Mouse (Mus musculus) forebrain, embryonic 10.5 days (tissue): Measurements from ENCODE around the gene Phtf2. TPM values are rescaled to one million over a fixed set of nuclear protein-coding genes. Genes with fewer than 3 reads are reported as not detected.
A peak's percentile ranks its signal among the peaks of the same experiment; 100 is the strongest.

Experiments
- DNase-seq: peaks from one replicate; pipeline ENCODE4 v3.0.0-alpha.2; 2017; ENCODE audit warnings: low spot score; ENCODE audit errors: extremely low spot score
- H3K27ac ChIP-seq: fragments of 300-500 bp; sonication (generic); 2 replicates; pipeline ENCODE4 v1.5.1; 2016; ENCODE audit warnings: mild to moderate bottlenecking
- H3K27me3 ChIP-seq: fragments of 300-500 bp; sonication (generic); 2 replicates; pipeline ENCODE4 v1.6.1; 2016; ENCODE audit warnings: mild to moderate bottlenecking; ENCODE audit not compliant: poor library complexity, severe bottlenecking
- H3K36me3 ChIP-seq: fragments of 300-500 bp; sonication (generic); replicated peaks from 2 replicates; pipeline ENCODE4 v1.6.1; 2016; ENCODE audit warnings: mild to moderate bottlenecking, moderate library complexity
- H3K4me1 ChIP-seq: fragments of 300-500 bp; sonication (generic); 2 replicates; pipeline ENCODE4 v1.6.1; 2016
- H3K4me3 ChIP-seq: fragments of 300-500 bp; sonication (generic); 2 replicates; pipeline ENCODE4 v1.5.1; 2016; ENCODE audit warnings: mild to moderate bottlenecking, moderate library complexity
- H3K9me3 ChIP-seq: fragments of 300-500 bp; sonication (generic); 2 replicates; pipeline ENCODE4 v1.6.1; 2016; ENCODE audit warnings: mild to moderate bottlenecking, moderate library complexity
- WGBS: fragments of 180-500 bp; shearing (Covaris S2); methylation state at CpG from one replicate; pipeline ENCODE4 v1.1.7; 2016; 5-methylcytosine and 5-hydroxymethylcytosine counted together
- polyA plus RNA-seq: library from polyadenylated mRNA; unstranded; fragments of >200 nt; fragmentation: Nextera tagmentation; extraction: Ambion mirVana; gene quantifications from 2 replicates; pipeline ENCODE4 v1.2.1, GENCODE M21; 2016

Gene Phtf2
- polyA plus RNA-seq, 1 experiment from 2014 or later: 21.2 TPM

DNA sequence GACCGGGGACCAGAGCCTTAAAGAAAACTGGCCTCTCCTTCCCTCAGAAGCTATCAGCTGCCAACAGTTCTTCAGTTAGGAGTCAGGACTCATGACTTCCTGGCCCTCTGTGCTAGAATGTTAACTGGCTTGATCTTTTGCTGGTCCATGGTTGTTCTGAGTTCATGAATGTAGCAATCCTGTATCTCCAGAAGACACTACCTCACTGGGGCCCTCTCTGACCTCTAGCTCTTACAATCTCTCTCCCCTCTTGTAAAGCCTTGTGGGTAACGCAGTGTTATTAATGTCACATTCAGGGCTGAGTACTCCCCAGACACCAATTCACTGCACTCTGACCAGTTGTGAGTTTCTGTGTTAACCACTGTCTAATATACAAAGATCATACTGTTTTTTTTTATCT is 22.7 kb upstream of the Phtf2 start:
- no peaks in the 10 kb centered on the region for H3K9me3 ChIP-seq
- H3K4me1 ChIP-seq: no peaks in the 10 kb centered on the region
- 86% methylated on average over 2 of the region's 2 CpGs for WGBS
- no peaks in the 10 kb centered on the region for H3K27me3 ChIP-seq
- no peak for DNase-seq
- H3K27ac ChIP-seq: no peak overlapping the region
- no peak overlapping the region for H3K4me3 ChIP-seq
- peaks cover 63% of the 10 kb centered on the region for H3K36me3 ChIP-seq

DNA sequence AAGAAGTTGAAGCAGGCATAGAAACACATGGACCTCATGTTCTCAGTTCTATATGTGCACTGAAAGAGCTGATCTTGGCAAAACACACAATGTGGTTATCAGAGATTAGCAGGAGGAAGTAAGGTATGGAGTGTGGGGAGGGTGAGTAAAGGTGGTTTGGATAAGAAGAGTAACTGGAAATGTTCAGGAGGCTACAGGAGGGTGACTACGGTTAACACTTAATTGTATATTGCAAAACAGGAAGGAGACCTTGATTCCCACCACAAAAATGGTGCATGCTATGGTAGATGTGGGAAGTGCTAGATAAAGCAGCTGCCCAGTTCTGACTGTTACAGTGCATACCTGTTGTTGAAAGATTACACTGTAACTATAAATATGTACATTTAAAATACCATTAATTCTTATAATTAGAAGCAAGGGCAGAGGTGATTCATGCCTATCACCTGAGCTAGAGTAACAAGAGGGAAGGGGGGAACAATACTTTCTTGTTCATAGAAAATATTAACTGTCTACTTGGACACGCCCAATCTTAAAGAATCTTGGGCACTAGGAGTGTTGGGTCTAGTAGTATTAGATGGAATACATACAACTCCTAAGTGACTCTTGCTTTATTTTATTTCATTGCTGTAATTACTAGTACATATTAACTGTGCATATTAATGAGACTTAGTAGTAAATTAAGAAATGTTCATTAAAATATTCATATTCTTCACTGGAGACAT is 15.7 kb upstream of the Phtf2 start:
- Histone ChIP-seq H3K27me3 (no peaks in the 10 kb centered on the region), H3K27ac (no peak overlapping the region), H3K4me1 (no peaks in the 10 kb centered on the region), H3K4me3 (no peak overlapping the region), H3K36me3 (peaks cover 66% of the 10 kb centered on the region), H3K9me3 (no peaks in the 10 kb centered on the region)
- DNase-seq: no peak
- WGBS: 93% methylated on average over 2 of the region's 2 CpGs

DNA sequence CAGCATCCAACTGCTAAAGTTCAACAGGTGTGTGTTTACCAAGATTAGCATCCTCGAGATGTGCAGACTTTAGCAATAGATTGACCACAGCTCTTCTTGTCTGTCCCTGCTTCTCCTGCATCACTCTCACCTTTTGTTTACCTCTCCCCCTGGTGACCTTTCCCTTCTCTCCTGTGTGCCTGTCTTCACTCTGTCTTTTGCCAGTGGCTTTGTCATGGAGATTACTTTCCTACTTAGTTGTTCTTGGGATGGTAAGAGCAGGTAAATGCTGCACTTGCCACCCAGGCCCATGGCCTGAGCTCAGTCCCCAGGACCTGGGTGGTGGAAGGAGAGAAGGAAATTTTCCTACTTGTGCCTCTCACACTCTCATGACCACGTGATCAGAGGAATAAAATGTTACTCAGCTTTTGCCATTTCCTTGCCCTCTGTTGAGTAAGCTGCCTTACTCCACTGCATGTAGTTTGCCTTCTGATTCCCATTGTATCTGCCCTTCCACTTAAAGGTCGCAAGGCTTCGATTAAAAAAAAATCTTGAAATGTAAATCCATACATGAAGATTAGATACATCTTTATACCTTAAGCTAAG is 2.2 kb upstream of the Phtf2 start:
- no peak overlapping the region for H3K27ac ChIP-seq
- DNase-seq: no peak
- no peaks in the 10 kb centered on the region for H3K9me3 ChIP-seq
- H3K27me3 ChIP-seq: no peaks in the 10 kb centered on the region
- WGBS: 74% methylated on average over 4 of the region's 4 CpGs
- peaks cover 36% of the 10 kb centered on the region for H3K36me3 ChIP-seq
- H3K4me1 ChIP-seq: peaks cover 21% of the 10 kb centered on the region
- peak overlapping the region; percentile 84; the same call in 1 of the 2 replicates for H3K4me3 ChIP-seq

DNA sequence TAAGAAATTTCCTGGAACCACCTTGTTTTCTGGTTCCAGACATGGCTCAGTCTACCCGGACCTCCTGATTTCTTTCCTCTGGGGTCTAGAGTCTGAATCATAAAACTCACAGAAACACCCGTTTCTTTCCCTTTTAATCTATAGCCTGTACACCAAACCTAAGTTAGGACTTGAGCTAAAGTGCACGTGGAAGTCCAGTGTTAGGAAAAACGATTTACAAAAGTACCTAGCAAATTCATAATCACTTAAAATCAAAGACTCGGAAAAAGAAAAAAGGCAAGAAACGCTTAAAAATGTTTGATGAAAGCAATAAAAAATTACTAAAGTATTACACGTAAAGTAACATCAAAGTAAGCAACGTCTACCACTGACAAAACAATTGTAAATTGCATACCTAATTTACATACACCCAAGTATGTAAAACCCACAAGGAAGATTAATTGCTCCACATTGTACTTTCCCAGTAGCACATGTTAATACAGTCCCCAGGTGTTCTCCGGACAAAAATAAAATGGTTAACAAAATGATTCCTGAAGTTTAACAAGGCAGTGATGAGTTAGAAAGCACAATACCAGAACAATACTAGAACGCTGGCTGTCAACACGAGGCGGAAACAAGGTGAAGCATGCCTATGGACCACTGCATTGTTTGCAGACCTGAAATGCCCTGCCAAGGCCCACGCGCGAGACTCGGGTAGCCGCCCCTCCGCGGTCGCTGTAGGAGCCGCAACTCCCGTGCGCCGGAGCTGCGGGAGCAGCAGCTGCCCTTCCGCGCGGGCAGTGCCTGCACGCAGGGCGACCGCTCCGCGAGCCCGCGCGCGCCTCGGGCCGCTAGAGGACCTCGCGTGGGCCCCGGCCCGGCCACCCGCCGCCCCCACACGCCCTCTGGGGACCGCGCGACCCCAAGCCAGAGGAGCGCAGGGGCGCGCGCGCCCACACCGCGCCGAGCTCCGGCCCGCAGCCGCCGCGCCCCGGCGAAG is 838 bp downstream of the Phtf2 start:
- peak overlapping the region; percentile 84 for H3K4me3 ChIP-seq
- peak; percentile 63 for DNase-seq
- H3K9me3 ChIP-seq: no peaks in the 10 kb centered on the region
- no peaks in the 10 kb centered on the region for H3K27me3 ChIP-seq
- H3K27ac ChIP-seq: peak overlapping the region; percentile 96
- WGBS: 2% methylated on average over 64 of the region's 64 CpGs
- peaks cover 15% of the 10 kb centered on the region for H3K36me3 ChIP-seq
- peaks cover 21% of the 10 kb centered on the region for H3K4me1 ChIP-seq

DNA sequence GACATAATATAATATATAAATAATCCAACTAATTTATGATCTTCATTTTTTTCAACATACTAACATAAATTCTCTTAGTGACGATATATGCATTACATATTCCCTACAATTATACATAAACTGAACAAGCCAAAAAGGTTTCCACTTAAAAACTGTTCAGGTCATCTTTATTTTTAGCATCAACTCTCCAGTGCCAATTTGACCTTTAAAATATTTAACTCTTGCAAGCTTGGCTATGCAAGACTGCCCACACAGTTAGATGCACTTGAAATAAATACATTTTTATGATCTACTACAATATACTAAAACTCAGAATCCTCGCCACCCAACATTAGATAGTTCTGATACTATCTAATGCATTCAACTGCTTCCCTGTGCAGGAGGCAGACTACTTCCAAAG is 1.5 kb downstream of the Phtf2 start:
- no peak for DNase-seq
- H3K9me3 ChIP-seq: no peaks in the 10 kb centered on the region
- 83% methylated on average over 2 of the region's 2 CpGs for WGBS
- peaks cover 8% of the 10 kb centered on the region for H3K36me3 ChIP-seq
- H3K4me1 ChIP-seq: peaks cover 21% of the 10 kb centered on the region
- no peaks in the 10 kb centered on the region for H3K27me3 ChIP-seq
- peak overlapping the region; percentile 84 for H3K4me3 ChIP-seq
- H3K27ac ChIP-seq: peak overlapping the region; percentile 96; the same call in 1 of the 2 replicates

DNA sequence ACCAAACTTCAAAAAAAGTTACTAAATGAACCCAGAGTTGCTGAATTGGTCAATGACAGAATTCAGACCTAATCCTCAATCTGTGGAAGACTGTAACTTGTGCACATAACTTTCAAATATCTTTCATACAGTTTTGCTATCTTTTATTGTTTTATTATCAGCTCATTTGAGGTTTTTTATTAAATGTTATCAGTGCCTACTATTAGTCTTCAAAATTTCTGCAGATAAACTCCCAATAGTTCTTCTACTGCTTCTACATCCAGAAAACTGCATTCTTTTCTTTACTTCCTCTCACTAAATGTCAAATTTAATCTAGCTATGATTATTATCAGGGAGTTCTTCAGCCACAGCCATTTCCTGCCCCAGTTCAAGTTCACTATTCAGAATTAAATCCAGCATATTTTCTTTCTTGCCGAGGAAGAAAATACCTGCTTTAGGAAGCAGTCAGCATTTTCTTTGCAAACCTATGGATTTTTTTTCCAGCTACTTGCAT is 4.9 kb downstream of the Phtf2 start:
- Histone ChIP-seq H3K36me3 (peaks cover 2% of the 10 kb centered on the region; the same call in 1 of the 2 replicates), H3K9me3 (no peaks in the 10 kb centered on the region), H3K4me3 (no peak overlapping the region), H3K27ac (no peak overlapping the region), H3K4me1 (peaks cover 7% of the 10 kb centered on the region), H3K27me3 (no peaks in the 10 kb centered on the region)
- DNase-seq: no peak
- 88% methylated on average over 1 of the region's 1 CpGs for WGBS

DNA sequence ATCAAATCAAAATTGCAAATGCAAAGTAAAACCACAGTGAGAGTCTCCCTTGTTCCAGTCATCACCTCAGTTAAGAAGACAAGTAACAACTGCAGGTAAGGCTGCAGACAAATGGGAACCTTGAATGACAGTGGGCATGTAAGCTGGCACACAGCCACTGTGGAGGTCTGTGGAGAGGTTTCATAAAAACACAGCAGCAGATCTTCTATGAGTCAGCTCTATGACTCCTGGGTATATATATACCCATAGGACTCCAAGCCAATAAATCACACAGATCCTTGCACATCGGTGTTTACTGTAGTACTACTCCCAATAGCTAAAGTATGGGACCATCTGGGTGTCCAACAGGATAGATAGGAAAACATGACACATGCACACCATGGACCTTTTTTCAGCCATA is 8.8 kb downstream of the Phtf2 start:
- Histone ChIP-seq H3K36me3 (peaks cover 2% of the 10 kb centered on the region; the same call in 1 of the 2 replicates), H3K4me1 (no peaks in the 10 kb centered on the region), H3K4me3 (no peak overlapping the region), H3K27me3 (no peaks in the 10 kb centered on the region), H3K27ac (no peak overlapping the region), H3K9me3 (no peaks in the 10 kb centered on the region)
- DNase-seq: no peak
- 97% methylated on average over 1 of the region's 1 CpGs for WGBS

DNA sequence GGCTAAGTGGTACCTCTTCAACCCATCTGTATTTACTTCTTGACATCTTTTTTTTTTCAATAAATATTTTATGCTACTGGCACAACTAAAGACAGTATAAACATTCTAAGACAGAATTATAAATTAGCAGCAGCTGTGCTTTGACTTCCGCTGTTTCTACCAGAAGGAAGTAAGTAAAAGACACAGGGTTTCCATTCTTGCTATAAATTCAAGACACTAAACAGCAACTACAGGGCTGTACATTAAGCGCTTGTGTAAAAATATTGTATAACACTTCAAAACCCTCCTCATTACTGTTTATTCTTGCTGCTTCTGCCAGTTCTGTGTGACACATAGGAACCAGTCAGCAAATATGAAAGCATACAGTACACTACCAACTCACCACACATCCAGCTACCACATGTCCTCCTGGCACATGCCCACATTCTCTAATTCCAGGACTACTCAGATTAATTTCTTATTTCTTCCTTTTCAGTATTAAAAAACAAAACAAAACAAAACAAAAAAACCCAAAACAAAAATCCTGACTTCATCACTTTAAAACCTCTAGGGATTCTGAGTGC is 16.6 kb downstream of the Phtf2 start:
- H3K27me3 ChIP-seq: no peaks in the 10 kb centered on the region
- no peak overlapping the region for H3K27ac ChIP-seq
- no peak for DNase-seq
- H3K4me3 ChIP-seq: no peak overlapping the region
- WGBS: 99% methylated on average over 2 of the region's 2 CpGs
- H3K4me1 ChIP-seq: no peaks in the 10 kb centered on the region
- no peaks in the 10 kb centered on the region for H3K9me3 ChIP-seq
- 0 out of 2 replicates have a peak, but pooled peaks cover 3% of the 10 kb centered on the region for H3K36me3 ChIP-seq

DNA sequence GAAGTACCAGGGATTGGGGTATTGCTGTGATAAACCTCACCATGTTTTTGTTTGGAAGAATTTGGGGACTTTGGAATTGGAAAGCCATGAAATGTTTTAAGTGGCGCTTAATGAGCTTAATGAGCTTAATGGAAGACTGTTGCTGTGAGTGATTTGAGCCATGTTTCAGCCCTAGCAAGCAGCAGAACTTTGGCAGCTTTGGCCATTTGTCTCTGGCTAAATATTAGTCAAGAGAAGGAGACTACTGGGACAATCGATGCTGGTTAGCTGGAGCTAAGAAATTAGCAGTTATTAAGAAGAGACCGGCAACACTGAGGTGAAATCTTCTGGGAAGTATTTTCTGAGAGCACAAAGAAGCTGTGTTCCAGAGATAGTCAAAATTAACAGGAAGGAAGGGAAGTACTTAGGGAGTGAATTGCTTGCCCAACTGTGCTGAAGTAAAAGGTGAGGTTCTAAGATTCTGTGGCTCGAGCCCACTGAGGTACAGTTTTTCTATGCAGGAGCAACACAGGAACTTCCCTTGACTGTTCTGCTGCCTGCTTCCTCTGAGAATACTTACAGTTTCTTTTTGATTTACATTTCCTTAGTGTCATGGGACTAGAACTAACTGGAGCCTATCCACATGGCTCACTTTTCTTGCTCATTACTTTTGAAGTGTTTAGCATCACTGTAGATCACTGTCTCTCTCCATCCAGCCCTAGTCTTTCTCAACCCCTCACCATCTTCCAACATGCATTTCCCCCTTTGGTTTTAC is 17.5 kb downstream of the Phtf2 start:
- DNase-seq: no peak
- 89% methylated on average over 4 of the region's 4 CpGs for WGBS
- H3K27ac ChIP-seq: no peak overlapping the region
- peaks cover 3% of the 10 kb centered on the region for H3K36me3 ChIP-seq
- no peaks in the 10 kb centered on the region for H3K27me3 ChIP-seq
- no peak overlapping the region for H3K4me3 ChIP-seq
- H3K9me3 ChIP-seq: no peaks in the 10 kb centered on the region
- no peaks in the 10 kb centered on the region for H3K4me1 ChIP-seq

DNA sequence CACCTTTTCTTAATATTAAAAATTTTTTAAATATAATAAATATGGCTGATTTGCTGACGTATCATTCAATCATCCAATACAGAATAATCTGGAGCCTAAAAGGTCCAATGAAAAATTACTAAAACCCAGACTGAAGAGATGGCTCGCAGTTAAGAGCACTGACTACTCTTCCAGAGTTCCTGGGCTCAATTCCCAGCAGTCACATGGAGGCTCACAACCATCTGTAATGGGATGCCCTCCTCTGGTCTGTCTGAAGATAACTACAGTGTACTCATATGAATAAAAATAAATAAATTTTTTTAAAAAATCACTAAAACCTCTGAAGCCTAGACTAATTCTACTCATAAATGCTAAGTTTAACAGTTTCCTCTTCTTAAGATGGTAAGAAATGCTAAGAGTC is 20.0 kb downstream of the Phtf2 start:
- Histone ChIP-seq H3K27ac (no peak overlapping the region), H3K4me3 (no peak overlapping the region)

DNA sequence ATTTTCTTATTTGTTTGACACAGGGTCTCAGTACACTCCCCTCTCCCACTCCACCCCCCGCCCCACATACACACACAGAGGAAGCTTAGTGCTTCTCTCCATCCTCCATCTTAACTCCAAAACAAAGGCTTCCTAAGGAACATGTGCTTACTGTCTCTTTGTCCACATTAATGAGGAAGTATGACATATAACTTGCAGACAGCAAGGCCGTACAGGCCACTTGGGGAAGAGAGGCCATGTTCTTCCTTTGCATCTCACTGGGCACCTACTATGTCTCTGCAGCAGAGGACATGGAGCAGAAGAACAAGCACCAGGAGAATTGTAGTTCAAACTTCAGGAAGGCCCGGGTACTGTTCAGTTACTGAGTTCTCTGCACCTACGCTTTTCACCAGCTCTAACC is 21.4 kb downstream of the Phtf2 start:
- 95% methylated on average over 4 of the region's 4 CpGs for WGBS
- Histone ChIP-seq H3K9me3 (no peaks in the 10 kb centered on the region), H3K27me3 (no peaks in the 10 kb centered on the region), H3K36me3 (peaks cover 14% of the 10 kb centered on the region), H3K4me3 (no peak overlapping the region), H3K27ac (no peak overlapping the region), H3K4me1 (no peaks in the 10 kb centered on the region)
- no peak for DNase-seq

More for the DNA sequence above, 20.0 kb downstream of the Phtf2 start:
- Histone ChIP-seq H3K9me3 (no peaks in the 10 kb centered on the region), H3K27me3 (no peaks in the 10 kb centered on the region), H3K36me3 (peaks cover 14% of the 10 kb centered on the region), H3K4me1 (no peaks in the 10 kb centered on the region)
- 92% methylated on average over 2 of the region's 2 CpGs for WGBS
- no peak for DNase-seq

DNA sequence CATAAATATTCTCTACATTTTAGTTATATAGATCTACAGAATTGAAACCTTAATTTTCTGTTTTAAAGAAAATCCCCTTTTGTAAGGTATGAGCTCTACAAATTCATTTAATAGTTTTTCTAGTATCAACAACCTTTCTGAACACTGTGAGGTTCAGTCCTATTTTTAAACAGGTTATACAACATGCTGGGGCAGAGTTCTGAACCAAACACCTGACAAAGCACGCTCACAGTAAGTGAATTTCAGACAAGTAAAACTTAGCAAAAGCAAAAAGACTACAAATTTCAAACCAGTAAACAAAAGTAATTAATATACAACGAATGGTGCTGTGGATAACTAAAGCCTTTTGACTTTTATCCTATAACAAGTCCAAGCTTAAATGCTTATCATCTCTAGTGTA is 23.5 kb downstream of the Phtf2 start:
- Histone ChIP-seq H3K27me3 (no peaks in the 10 kb centered on the region), H3K4me3 (no peak overlapping the region), H3K36me3 (peaks cover 20% of the 10 kb centered on the region), H3K27ac (no peak overlapping the region), H3K9me3 (no peaks in the 10 kb centered on the region), H3K4me1 (no peaks in the 10 kb centered on the region)
- 89% methylated on average over 2 of the region's 2 CpGs for WGBS
- no peak for DNase-seq
